Mouse (Mus musculus): Measurements from ENCODE around the gene Prmt3. TPM values are rescaled to one million over a fixed set of nuclear protein-coding genes. Genes with fewer than 3 reads are reported as not detected.

The Prmt3 gene
- polyA plus RNA-seq (2012; rRNA removed), result 77.7 and 98.0 TPM in 2 replicates

GRCm38 (mm10) chr7:49778114-49778901 lies at the start of gene Prmt3:
Gene Prmt3, plus strand, starts transcription at chr7:49778346.

GRCm38 (mm10) chr7:49758934-49759571 lies 19.1 kb upstream of the Prmt3 start, which contains the start of gene Htatip2:
Gene Htatip2, plus strand, starts transcription at chr7:49759115.

Other genes starting within 250 kb of the Prmt3 start
- gene Dbx1, start 141.5 kb upstream of the Prmt3 start, polyA plus RNA-seq (2012; rRNA removed), result not detected in 2 replicates
- gene Htatip2, start 19.2 kb upstream of the Prmt3 start, polyA plus RNA-seq (2012; rRNA removed), result 4.7 and 6.0 TPM in 2 replicates
- not detected in 2 replicates for gene Slc6a5, start 131.8 kb downstream of the Prmt3 start, polyA plus RNA-seq (2012; rRNA removed)
- 2.3 and 2.8 TPM in 2 replicates for gene Nell1, start 196.5 kb downstream of the Prmt3 start, polyA plus RNA-seq (2012; rRNA removed)